Mouse (Mus musculus) retina, postnatal 7 days (tissue): ENCODE measurements around the gene Cd86.

Experiments
- DNase-seq: peaks from one replicate; pipeline ENCODE4 v3.0.0-alpha.2; 2012; ENCODE audit warnings: low read depth, low spot score

The Cd86 gene

DNA sequence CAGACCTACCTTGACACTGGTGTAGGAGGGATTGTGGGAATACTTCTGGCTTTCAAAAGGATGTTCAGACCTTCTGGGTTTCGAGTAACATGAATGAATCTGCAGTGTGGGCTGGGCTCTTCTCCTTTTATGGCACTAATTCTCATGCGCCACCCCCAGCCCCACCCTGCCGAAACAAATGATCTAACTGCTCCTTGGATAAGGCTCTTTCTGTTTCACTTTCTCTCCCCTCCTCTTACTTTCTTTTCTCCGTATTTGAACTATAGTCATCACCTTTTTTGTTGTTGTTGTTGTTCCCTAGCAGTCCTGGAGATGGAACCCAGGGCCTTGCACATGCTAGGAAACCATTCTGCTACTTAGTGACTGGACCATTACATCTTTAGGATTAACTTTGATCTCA, 67.6 kb downstream of the Cd86 start:
- no peak for DNase-seq

DNA sequence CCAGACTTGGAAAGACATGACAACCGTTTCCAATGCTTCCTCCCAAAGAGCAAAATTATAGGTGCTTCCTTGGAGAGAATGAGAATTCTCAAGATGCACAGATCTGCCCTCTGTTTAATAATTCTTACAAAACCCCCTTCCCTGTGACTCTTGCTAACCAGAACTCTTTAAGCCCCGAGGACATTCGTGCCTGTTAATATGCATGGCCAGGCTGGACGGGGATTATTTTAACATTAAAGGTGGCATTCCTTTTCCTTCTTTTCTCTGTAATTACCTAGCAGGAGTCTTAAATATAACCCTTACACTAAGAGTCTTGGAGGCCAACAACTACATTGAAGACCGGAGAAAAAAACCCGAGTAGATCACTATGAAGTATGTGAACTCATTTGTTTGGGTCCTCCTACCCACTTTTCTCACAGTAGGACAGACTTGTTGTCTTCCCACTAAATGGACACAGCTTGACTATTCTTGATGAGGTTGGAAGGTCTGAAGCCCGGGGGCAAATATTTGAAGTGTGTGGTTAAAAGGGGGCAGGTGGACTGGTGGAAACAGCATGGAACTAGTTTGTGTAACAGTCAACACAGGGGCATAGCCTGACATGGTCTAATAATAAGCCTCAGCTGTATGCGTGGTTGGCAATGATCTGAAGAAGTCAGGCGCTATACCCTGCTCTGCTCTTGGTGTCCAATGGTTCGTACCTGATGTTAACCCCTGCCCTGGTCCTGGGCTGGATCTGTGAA, 69.0 kb downstream of the Cd86 start:
- no peak for DNase-seq

GRCm38 (mm10) chr16:36589898-36590297, 76.0 kb downstream of the Cd86 start:
- no peak for DNase-seq

DNA sequence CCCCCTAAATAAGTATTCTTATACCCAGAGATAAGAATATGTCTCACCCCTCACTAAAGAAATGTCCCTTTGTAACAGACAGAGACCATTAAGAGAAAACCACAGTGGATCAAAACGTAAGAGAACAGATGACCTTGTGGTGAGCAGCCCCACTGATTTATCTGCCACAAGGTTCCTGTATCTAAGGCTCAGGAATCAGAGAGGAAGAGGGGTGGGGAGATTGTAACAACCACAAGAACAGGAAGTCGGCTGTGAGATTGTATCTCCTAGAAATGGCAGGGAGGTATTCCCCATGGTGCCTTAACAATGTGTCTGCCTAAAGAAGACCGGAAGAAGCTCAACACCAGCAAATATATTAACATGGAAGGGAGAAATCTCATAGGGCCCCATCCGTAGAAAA, 77.9 kb downstream of the Cd86 start:
- DNase-seq = no peak

DNA sequence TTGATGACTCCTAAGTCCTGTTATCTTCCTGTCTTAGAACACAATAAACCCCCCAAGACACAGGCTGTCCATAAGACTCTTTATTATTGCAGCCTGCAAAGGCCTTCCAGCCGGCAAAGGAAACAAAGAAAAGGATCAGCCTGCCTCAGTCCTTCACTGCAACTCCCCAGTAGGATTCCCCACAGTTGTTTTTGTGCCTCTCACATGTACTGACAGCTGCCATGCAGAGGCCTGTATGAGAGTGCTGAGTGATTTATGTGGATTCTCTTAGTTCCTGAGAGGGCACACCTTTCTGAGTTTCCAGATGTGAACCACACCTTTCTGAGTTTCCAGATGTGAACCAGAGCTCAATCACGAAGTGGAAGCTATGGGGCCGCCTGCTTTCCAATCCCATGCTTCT, 83.8 kb downstream of the Cd86 start:
- DNase-seq = no peak

DNA sequence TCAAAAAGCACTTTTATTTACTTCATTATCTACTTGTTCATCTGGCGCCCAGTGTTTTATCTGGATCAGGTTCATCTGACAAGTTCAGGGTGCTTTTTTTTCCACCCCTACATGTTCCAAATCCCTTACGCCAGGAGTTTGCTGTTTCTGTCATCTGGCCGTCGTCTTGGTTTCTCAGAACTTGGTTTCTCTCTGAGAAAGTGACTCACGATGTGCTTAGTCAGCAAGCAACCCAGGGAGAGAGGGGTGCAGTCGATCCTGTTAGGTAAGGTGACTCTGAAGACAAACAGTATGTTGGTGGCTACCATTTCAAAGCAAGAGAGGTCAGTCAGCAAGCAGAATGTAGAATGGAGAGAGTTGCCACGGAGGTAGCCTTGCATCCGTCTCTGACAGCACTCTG, 93.9 kb downstream of the Cd86 start:
- no peak for DNase-seq

GRCm38 (mm10) chr16:36561386-36562338, 104.2 kb downstream of the Cd86 start, which contains the start of gene Casr:
Gene Casr (minus strand): TSS chr16:36562141.
- DNase-seq = no peak

DNA sequence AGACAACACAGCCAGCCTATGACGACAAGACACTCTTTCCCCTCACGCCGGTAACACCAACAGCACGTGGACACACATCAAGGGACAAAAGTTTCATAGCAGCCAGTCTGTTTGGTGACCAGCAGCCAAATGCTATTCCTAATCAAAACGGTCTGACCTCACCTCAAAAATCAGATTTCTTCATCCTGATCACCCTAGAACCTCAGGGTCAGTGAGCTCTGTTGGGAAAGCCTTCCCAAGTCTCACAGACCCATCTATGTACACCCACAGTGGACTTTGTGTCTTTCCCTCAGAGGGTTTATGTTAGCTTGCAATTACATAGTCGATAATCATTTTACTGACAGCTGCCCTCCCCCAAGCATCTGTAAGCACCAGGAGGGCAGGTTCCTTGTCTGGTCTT, 106.3 kb downstream of the Cd86 start:
- DNase-seq = no peak

DNA sequence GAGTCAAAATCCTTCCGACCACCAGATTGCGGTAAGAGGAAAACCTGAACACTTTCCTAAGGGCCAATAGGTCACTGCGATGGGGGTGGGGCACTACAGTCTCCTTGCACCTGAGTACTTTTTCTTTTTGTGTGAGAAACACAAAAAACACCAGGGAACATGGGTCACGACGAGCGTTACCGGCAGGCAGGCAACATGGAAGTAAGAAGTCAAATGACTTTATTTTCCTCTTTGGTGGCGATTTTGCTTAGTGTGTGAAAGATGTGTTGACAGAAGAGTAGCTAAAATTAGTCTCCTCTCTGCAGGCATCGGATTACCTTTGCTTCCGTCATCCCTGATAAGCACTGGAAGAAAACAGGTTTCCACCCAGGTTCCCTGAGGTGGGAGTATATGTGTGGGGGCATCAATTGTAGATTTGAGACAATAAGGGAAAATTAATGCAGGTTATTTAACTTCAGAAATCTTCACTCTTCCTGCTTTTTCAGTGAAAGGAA, 110.2 kb downstream of the Cd86 start:
- no peak for DNase-seq
